Comparison of ENCODE assay signal across 36 mouse cellular contexts in genomic region chr7:63963632-63964031, GRCm38 (mm10). TPM values are rescaled to one million over a fixed set of nuclear protein-coding genes. Genes with fewer than 3 reads are reported as not detected.
"Had no signal": no experiment of that assay in that cellular context is flagged by ENCODE, and none has a peak within 500 bp of the region (broad histone marks: within the 10 kb centered on the region; RNA-seq: fewer than 3 reads in every experiment).

No protein-coding gene starts in this region.

- H3K27ac ChIP-seq: embryonic facial prominence, embryonic 10.5 days; embryonic facial prominence, embryonic 12.5 days; embryonic facial prominence, embryonic 13.5 days; embryonic facial prominence, embryonic 15.5 days; forebrain, embryonic 12.5 days; forebrain, embryonic 13.5 days; forebrain, embryonic 15.5 days; gastrocnemius, adult 2 months; heart, adult 2 months had no signal

- H3K9me3 ChIP-seq: embryonic facial prominence, embryonic 10.5 days; embryonic facial prominence, embryonic 12.5 days; embryonic facial prominence, embryonic 13.5 days; embryonic facial prominence, embryonic 15.5 days; forebrain, embryonic 10.5 days; forebrain, embryonic 12.5 days; forebrain, embryonic 13.5 days; forebrain, embryonic 15.5 days had no signal

- H3K4me3 ChIP-seq: embryonic facial prominence, embryonic 10.5 days; embryonic facial prominence, embryonic 12.5 days; embryonic facial prominence, embryonic 13.5 days; embryonic facial prominence, embryonic 15.5 days; erythroblast, embryonic 14.5 days; forebrain, embryonic 10.5 days; forebrain, embryonic 12.5 days; forebrain, embryonic 13.5 days; forebrain, embryonic 15.5 days; gastrocnemius, adult 2 months; heart, adult 2 months had no signal

- H3K9ac ChIP-seq: embryonic facial prominence, embryonic 12.5 days; embryonic facial prominence, embryonic 13.5 days; embryonic facial prominence, embryonic 15.5 days; forebrain, embryonic 12.5 days; forebrain, embryonic 13.5 days; forebrain, embryonic 15.5 days had no signal

- DNase-seq: cerebellum, adult 2 months; cerebellum, adult 8-10 months; cerebellum, adult 9-10 months; cerebellum, adult 9-11 months; cerebellum, postnatal 14 days; cerebellum, postnatal 25 days; cerebellum, postnatal 36 days; embryo, embryonic 11 days; gastrocnemius, adult 2 months; gastrocnemius, postnatal 10 days; gastrocnemius, postnatal 14 days; gastrocnemius, postnatal 25 days; gastrocnemius, postnatal 36 days; heart, adult 18-20 months; heart, adult 2 months had no signal

- ATAC-seq: forebrain, embryonic 13.5 days; forebrain, embryonic 14.5 days; forebrain, embryonic 15.5 days; forebrain, embryonic 16.5 days had no signal

- H3K4me2 ChIP-seq: embryonic facial prominence, embryonic 12.5 days; embryonic facial prominence, embryonic 13.5 days; embryonic facial prominence, embryonic 15.5 days; forebrain, embryonic 12.5 days; forebrain, embryonic 13.5 days; forebrain, embryonic 15.5 days had no signal

- H3K36me3 ChIP-seq: embryonic facial prominence, embryonic 10.5 days; embryonic facial prominence, embryonic 12.5 days; embryonic facial prominence, embryonic 13.5 days; embryonic facial prominence, embryonic 15.5 days; forebrain, embryonic 10.5 days; forebrain, embryonic 12.5 days; forebrain, embryonic 15.5 days had no signal

- H3K27me3 ChIP-seq: embryonic facial prominence, embryonic 12.5 days; embryonic facial prominence, embryonic 13.5 days; embryonic facial prominence, embryonic 15.5 days; forebrain, embryonic 13.5 days; forebrain, embryonic 15.5 days had no signal

RNA-seq across cellular contexts. Expression of gene E030018B13Rik, which starts 47.0 kb away (rescaled TPM):
- total RNA-seq: common myeloid progenitor, adult 5-6 weeks; gastrocnemius, adult 18-20 months; gastrocnemius, adult 8-10 months; gastrocnemius, postnatal 10 days; gastrocnemius, postnatal 14 days; gastrocnemius, postnatal 25 days; gastrocnemius, postnatal 36 days; gastrocnemius, postnatal 4 days; granulocyte monocyte progenitor cell, adult 5-6 weeks; heart, adult 18-20 months; heart, adult 2 months; heart, adult 8-10 months had no signal
- polyA plus RNA-seq: cerebellum, adult 2 months; cortical plate, adult 2 months; embryonic facial prominence, embryonic 10.5 days; embryonic facial prominence, embryonic 11.5 days; embryonic facial prominence, embryonic 12.5 days; embryonic facial prominence, embryonic 13.5 days; embryonic facial prominence, embryonic 14.5 days; erythroblast, embryonic 14.5 days; forebrain, embryonic 10.5 days; forebrain, embryonic 12.5 days; forebrain, embryonic 14.5 days; frontal cortex, adult 2 months; heart, adult 2 months had no signal
